Mouse (Mus musculus) spleen, adult 2 months (tissue): Measurements from ENCODE around the gene Aco2.

Experiments
- CTCF ChIP-seq: fragments of 200-500 bp; IDR thresholded peaks from 2 replicates; pipeline ENCODE4 v1.5.1; 2011; ENCODE audit warnings: mild to moderate bottlenecking, inconsistent platforms; ENCODE audit not compliant: insufficient read depth, insufficient read length, insufficient replicate concordance; ENCODE audit errors: extremely low read depth
- POLR2A ChIP-seq: fragments of 200-500 bp; IDR thresholded peaks from 2 replicates; pipeline ENCODE4 v1.6.1; 2011; ENCODE audit warnings: low read depth, low read length, inconsistent platforms

- no peak for TF ChIP-seq CTCF
- no peak for TF ChIP-seq POLR2A
Observed at GRCm38 (mm10) chr15:81851375-81851774, 20.7 kb upstream of the Aco2 start.
